Mouse (Mus musculus) heart, adult 8-10 months (tissue): ENCODE results near the gene Gatad2b. TPM values are rescaled to one million over a fixed set of nuclear protein-coding genes. Genes with fewer than 3 reads are reported as not detected.
"Not testable (repeated sequence)": the region's sequence is repeated elsewhere in the genome, so short reads cannot be mapped to it uniquely, and the experiment has no call there.

Experiments
- DNase-seq: peaks from one replicate; pipeline ENCODE4 v3.0.0; 2022; ENCODE audit warnings: low spot score
- total RNA-seq, 4 experiments: library from RNA; stranded (reverse); gene quantifications; 2 replicates each; pipeline ENCODE4 v1.2.4; 2022

Gene Gatad2b
- total RNA-seq, 4 experiments from 2014 or later, result 41.4 to 51.4 (median 46.0) TPM

- DNase-seq, result peak; percentile 36
Measured at GRCm38 (mm10) chr3:90265932-90266741, 26.8 kb upstream of the Gatad2b start.

DNA sequence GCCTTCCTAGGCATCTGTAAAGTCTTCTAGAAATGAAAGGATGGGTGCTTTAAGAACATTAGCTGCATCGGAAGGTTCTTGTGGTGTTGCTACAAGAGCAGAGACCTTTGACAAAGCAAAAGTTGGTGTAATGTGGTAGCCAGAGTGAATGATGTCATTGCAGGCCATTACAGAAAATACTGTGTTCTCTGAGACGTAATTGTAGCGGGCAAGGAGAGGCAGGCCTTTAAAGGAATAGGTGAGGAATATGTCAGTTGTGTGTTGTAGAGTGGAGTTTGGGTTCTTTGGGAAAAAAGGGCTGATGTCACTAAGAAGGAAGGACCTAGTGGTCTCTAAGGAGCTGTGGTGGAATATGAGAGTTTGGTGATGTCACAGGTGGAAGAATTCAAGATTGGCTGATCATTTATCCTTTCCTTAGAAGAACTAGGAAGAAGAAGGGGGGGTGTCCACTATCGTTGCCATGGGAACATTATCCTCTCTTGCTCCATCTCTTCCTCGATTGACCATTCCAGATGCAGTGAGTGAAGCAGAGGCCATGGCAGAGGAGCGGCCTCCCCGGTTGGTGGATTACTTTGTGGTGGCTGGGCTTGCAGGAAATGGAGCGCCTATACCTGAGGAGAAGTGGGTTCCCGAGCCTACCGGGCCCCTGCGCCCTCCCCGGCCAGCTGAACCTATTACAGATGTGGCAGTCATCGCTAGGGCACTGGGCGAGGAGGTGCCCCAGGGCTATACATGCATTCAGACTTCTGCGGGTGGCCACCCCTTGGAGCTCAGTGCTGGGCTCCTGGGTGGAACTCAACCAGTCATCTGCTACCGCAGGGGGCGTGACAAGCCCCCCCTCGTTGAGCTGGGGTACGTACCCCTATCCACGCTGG is 25.8 kb upstream of the Gatad2b start:
- no peak for DNase-seq

DNA sequence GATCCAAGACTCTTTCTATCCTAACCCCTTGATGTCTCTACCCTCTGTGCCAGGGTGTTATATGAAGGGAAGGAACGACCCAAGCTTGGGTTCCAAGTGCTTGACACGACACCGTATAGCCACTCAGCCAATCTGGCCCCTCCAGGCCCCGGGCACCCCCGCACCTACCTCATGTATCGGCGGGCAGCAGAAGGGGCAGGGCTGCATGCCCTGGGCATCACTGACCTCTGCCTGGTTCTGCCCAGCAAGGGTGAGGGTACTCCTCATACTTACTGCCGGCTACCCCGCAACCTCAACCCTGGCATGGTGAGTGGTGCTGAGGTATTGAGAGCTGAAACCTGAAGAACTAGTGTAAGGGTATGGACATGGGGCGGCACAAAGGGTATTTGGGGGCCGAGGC is 24.8 kb upstream of the Gatad2b start:
- DNase-seq, result no peak

- DNase-seq, result no peak
Measured at GRCm38 (mm10) chr3:90268971-90269370, 24.0 kb upstream of the Gatad2b start.

GRCm38 (mm10) chr3:90270784-90271183 is 22.2 kb upstream of the Gatad2b start:
- no peak for DNase-seq

GRCm38 (mm10) chr3:90272170-90272569 is 20.8 kb upstream of the Gatad2b start:
- no peak for DNase-seq

DNA sequence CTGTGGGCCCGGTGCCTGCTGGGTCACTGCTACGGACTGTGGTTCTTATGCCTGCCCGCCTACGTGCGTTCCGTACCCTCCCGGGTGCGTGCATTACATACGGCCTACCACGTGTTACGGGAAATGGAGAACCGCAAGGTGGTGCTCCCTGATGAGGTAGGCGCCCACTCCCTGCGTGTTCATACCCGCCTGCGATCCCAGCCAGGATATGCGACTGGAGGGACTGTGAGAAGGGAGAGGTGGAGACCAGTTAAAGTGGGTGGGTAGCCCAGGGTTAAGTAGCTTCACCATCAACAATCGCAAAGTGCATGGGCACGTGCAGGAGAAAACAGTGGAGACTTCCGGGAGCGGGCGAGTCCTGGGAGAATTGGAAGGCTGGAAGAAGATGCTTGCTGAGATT is 19.1 kb upstream of the Gatad2b start:
- DNase-seq, result no peak

- no peak for DNase-seq
Measured at GRCm38 (mm10) chr3:90275286-90275685, 17.7 kb upstream of the Gatad2b start.

DNA sequence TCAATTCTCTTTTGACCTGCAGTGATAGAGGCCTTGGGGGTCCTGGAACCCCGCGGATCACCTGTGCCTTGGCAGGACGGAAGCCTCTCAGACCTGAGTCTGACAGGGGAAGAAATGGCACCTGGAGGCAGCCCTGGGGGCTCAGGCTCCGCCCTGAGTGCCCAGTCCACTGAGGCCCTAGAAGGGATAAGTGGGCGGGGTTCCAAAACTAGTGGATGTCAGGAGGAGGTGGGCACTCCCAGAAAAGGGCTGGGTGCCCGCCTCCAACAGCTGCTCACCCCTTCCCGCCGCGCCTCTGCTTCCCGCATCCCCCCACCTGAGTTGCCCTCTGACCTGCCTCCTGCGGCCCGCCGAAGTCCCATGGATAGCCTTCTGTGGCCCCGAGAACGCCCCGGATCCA is 16.1 kb upstream of the Gatad2b start:
- DNase-seq, result no peak

DNA sequence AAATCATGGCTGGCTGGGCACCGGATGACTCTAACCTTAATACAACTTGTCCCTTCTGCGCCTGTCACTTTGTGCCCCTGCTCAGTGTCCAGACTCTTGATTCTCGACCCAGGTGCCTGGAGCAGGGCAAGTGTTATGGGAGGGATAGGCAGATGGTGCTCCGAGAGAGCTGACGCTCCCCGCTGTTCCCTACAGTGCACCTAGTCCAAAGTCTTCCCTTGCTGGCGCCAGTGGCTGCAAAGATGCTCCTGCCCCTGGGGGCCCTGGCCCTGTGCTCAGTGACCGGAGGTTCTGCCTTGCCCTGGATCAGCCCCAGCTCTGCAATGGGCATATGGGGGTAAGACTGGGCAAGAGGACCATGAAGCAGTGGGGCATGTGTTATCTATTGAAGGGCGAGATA is 15.2 kb upstream of the Gatad2b start:
- DNase-seq, result no peak

- no peak for DNase-seq
Measured at GRCm38 (mm10) chr3:90278211-90278610, 14.8 kb upstream of the Gatad2b start.

DNA sequence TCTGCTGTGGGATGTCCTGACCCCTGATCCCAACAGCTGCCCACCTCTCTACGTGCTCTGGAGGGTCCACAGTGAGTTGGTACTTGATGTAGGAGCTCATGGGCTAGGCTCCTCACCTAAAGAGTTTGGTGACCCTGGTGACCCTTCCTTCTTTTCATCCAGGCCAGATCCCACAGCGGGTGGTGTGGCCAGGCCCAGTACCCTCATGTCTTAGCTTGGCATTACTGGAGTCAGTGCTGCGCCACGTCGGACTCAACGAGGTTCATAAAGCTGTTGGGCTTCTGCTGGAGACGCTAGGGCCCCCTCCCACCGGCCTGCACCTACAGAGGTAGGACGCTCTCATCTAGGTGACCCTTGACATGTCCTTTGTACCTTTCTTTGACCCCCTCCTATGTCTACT is 13.8 kb upstream of the Gatad2b start:
- no peak for DNase-seq

- no peak for DNase-seq
Measured at GRCm38 (mm10) chr3:90279743-90280142, 13.2 kb upstream of the Gatad2b start.

- no peak for DNase-seq
Measured at GRCm38 (mm10) chr3:90280708-90281107, 12.3 kb upstream of the Gatad2b start.

- DNase-seq, result no peak
Measured at GRCm38 (mm10) chr3:90284150-90284549, 8.8 kb upstream of the Gatad2b start.

DNA sequence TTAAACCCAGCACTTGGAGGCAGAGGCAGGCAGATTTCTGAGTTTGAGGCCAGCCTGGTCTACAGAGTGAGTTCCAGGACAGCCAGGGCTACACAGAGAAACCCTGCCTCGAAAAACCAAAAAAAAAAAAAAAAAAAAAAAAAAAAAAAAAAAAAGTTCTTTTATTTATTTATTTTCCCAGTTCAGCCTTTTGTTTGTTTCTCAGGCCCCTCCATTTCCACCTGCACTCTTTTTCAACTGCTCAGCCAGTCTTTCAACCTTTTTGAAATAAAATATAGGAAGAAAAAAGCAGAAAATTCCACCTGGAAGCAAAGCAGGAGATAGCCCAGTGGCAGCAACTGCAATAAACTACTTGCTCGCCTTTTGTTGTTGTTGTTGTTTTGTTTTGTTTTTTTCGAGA is 3.6 kb upstream of the Gatad2b start:
- not testable (repeated sequence) for DNase-seq

- no peak for DNase-seq
Measured at GRCm38 (mm10) chr3:90290602-90291001, 2.4 kb upstream of the Gatad2b start.

GRCm38 (mm10) chr3:90291982-90292344 is 1.0 kb upstream of the Gatad2b start:
- DNase-seq, result no peak

GRCm38 (mm10) chr3:90293352-90294063 is 530 bp downstream of the Gatad2b start:
- DNase-seq, result peak; percentile 19

- no peak for DNase-seq
Measured at GRCm38 (mm10) chr3:90294064-90294440, 1.1 kb downstream of the Gatad2b start.

DNA sequence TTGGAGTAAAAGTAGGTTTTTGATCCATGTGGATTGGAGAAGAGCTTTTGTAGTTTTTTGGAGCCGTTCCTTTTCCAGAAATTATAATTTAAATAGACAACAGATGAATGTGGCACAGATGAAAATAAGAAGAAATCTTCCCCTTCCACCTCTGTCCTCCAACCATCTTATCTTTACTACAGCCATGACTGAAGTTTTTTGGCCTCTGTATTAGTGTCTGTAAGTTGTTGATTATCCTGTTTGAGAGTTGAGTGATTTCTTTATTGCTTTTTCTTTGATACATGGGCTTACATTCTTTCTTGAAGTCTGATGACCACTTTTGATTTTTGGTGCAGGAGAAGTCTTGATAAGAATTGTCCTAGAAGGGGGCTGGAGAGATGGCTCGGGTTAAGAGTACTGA is 1.7 kb downstream of the Gatad2b start:
- DNase-seq, result no peak

DNA sequence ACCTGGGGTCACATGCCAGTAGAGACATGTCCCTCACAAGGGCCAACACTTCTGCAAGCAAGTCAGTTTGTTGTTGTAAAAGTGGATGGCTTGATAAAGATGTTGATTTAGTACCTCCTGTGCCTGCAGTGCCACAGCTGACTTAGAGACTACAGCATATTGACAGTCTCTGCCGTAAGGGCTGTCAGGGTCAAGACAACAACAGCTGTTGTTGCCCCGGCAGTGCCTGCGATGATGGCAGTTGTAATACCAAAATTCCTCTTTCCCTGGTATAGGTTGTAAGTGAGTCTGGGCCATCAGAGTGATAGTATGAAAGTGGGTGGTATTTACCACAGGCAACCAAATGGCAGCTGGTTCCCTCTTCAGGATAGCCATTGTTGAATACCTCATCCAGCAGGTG is 12.8 kb downstream of the Gatad2b start:
- no peak for DNase-seq
